Mouse (Mus musculus) myocyte (in vitro differentiated cells): Measurements from ENCODE around the gene Zfp593. TPM values are rescaled to one million over a fixed set of nuclear protein-coding genes. Genes with fewer than 3 reads are reported as not detected.

Source experiments
- H3K27me3 ChIP-seq: one replicate; pipeline ENCODE4 v1.6.1; 2011; ENCODE audit not compliant: control insufficient read depth, insufficient read depth, insufficient read length
- H3K36me3 ChIP-seq: one replicate; pipeline ENCODE4 v1.6.1; 2011; ENCODE audit not compliant: control insufficient read depth, insufficient read depth
- H3K4me2 ChIP-seq: one replicate; pipeline ENCODE4 v1.6.1; 2011; ENCODE audit warnings: low read depth, control low read depth
- H3K4me3 ChIP-seq: one replicate; pipeline ENCODE4 v1.5.1; 2011; ENCODE audit warnings: mild to moderate bottlenecking, control low read depth, moderate library complexity
- H3K79me2 ChIP-seq: one replicate; pipeline ENCODE4 v1.6.1; 2011; ENCODE audit not compliant: control insufficient read depth, insufficient read depth
- H3ac ChIP-seq: one replicate; pipeline ENCODE4 v1.6.1; 2011; ENCODE audit not compliant: control insufficient read depth, insufficient read length
- CEBPB ChIP-seq: IDR thresholded peaks from 2 replicates; pipeline ENCODE4 v1.6.1; 2011; ENCODE audit warnings: mild to moderate bottlenecking, moderate library complexity; ENCODE audit not compliant: poor library complexity, insufficient read depth, severe bottlenecking
- E2F4 ChIP-seq: IDR thresholded peaks from one replicate; pipeline ENCODE4 v1.6.1; 2011; ENCODE audit warnings: mild to moderate bottlenecking, control low read depth, moderate library complexity; ENCODE audit not compliant: insufficient read depth
- MAX ChIP-seq: IDR thresholded peaks from one replicate; pipeline ENCODE4 v1.6.1; 2011; ENCODE audit warnings: low read depth, mild to moderate bottlenecking, control low read depth
- MYOD1 ChIP-seq, 3 experiments: IDR thresholded peaks; one replicate each; pipeline ENCODE4 v1.6.1; 2011; ENCODE audit warnings: control low read depth in 2 of 3, low read depth in 2 of 3, mild to moderate bottlenecking in 2 of 3, moderate library complexity in 1 of 3; ENCODE audit not compliant: insufficient read length in 2 of 3, control insufficient read depth in 1 of 3
- MYOG ChIP-seq, 3 experiments: IDR thresholded peaks; one replicate each; pipeline ENCODE4 v1.6.1; 2011; ENCODE audit warnings: control low read depth in 2 of 3, low read depth in 2 of 3, mild to moderate bottlenecking in 2 of 3; ENCODE audit not compliant: insufficient read length in 2 of 3, control insufficient read depth in 1 of 3, insufficient read depth in 1 of 3
- POLR2A ChIP-seq: IDR thresholded peaks from one replicate; pipeline ENCODE4 v1.6.1; 2011; ENCODE audit warnings: low read depth, mild to moderate bottlenecking, control low read depth, moderate library complexity; ENCODE audit not compliant: insufficient read length
- POLR2AphosphoS2 ChIP-seq: IDR thresholded peaks from one replicate; pipeline ENCODE4 v1.6.1; 2011; ENCODE audit warnings: low read depth, control low read depth; ENCODE audit not compliant: insufficient read length
- REST ChIP-seq: IDR thresholded peaks from one replicate; pipeline ENCODE4 v1.6.1; 2011; ENCODE audit warnings: mild to moderate bottlenecking, control low read depth, moderate library complexity; ENCODE audit not compliant: insufficient read depth, insufficient read length
- SRF ChIP-seq: IDR thresholded peaks from one replicate; pipeline ENCODE4 v1.6.1; 2011; ENCODE audit warnings: low read depth; ENCODE audit not compliant: control insufficient read depth, insufficient read length
- TCF12 ChIP-seq: IDR thresholded peaks from one replicate; pipeline ENCODE4 v1.6.1; 2011; ENCODE audit warnings: mild to moderate bottlenecking, control low read depth; ENCODE audit not compliant: poor library complexity, insufficient read depth, severe bottlenecking
- TCF3 ChIP-seq: IDR thresholded peaks from one replicate; pipeline ENCODE4 v1.6.1; 2011; ENCODE audit warnings: low read depth, control low read depth; ENCODE audit not compliant: insufficient read length
- USF1 ChIP-seq: IDR thresholded peaks from one replicate; pipeline ENCODE4 v1.6.1; 2011; ENCODE audit warnings: low read depth, mild to moderate bottlenecking, control low read depth, moderate library complexity
- polyA plus RNA-seq: library from polyadenylated mRNA; unstranded; fragments of >200 nt; fragmentation: generic; extraction: Trizol; gene quantifications from one replicate; pipeline ENCODE4 v1.2.1, GENCODE M21; 2012; ENCODE audit warnings: missing spikeins

The Zfp593 gene
- polyA plus RNA-seq, 1 experiment: 15.7 TPM

DNA sequence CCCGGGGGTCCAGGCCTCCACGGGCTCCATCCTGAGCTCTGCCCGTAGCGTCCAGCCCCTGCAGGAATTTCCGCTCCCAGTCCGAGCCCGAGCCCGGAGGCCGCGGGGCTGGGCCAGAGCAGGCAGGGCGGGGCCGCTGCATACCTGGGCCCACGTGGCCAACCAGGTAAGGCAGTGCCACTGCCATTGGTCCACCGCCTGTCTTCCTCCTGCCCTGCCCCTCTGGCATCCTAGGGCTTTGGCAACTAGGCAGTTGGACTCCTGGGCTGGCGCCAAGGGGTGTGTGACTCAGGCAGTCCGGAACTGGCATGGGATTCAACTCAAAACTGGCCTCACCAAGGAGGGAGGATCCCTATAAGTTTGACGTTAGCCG is 7.1 kb downstream of the Zfp593 start, which contains the start of gene Cnksr1:
TSS of gene Cnksr1 (minus strand) at position 121 of the 373 bp plus-strand sequence.
- peak within 1 kb of the TSS; percentile 55 for H3K4me2 ChIP-seq
- no peaks in the 10 kb centered on the region for H3K36me3 ChIP-seq
- peaks cover 5% of the 10 kb centered on the region for H3K27me3 ChIP-seq
- no peaks in the 10 kb centered on the region for H3K79me2 ChIP-seq
- H3ac ChIP-seq: no peak within 1 kb of the TSS
- no peak for TF ChIP-seq E2F4
- TF ChIP-seq CEBPB: no peak
- no peak for TF ChIP-seq POLR2AphosphoS2
- TF ChIP-seq MYOG (IDR thresholded peaks at IDR 0.05; ENCODE audit: control insufficient read depth in 1 of 3, insufficient read depth in 1 of 3, insufficient read length in 2 of 3, low read depth in 2 of 3): no peak
- peak in 1 of 3 experiments; percentile 30 for TF ChIP-seq MYOD1 (IDR thresholded peaks at IDR 0.05; ENCODE audit: control insufficient read depth in 1 of 3, insufficient read length in 2 of 3, low read depth in 2 of 3)
- no peak for TF ChIP-seq REST
- no peak within 1 kb of the TSS for H3K4me3 ChIP-seq

DNA sequence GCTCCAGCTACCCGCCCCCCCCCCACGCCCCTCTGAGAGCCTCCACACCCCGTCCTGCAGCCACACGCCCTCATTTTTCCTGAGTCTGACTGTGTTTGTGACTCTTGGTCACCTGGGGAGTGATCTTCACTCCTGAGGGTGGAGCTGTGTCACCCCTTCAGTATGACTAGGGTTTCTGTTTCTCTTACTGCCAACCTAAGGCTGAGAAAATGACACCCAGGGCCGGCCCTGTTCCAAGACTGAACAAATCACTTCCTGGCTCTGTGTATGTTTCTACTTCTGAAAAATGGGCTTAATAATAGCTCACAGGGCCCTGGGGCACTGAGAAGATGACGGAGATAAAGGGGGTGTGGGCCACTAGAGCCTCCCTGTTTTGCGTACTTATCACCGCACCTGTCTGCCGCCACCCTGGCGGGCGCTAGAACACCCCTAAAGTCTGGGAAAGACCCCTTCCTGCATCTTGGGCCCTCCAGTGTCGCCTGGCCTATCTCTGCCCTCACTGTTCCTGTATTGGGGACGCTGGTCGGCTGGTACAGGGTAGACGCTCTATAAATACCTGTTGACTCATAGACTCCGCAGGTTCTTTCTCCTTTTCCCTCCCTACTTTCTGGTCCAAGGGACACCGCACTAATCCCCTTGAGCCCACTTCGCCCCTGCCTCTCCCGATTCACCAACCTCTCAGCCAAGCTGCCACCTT is 7.7 kb downstream of the Zfp593 start:
- peaks cover 11% of the 10 kb centered on the region for H3K27me3 ChIP-seq
- H3K4me2 ChIP-seq: no peak overlapping the region
- H3K79me2 ChIP-seq: no peaks in the 10 kb centered on the region
- TF ChIP-seq REST (no peak), SRF (no peak), MAX (no peak), POLR2AphosphoS2 (no peak), CEBPB (no peak), MYOG (IDR thresholded peaks at IDR 0.05; ENCODE audit: control insufficient read depth in 1 of 3, insufficient read depth in 1 of 3, insufficient read length in 2 of 3, low read depth in 2 of 3) (no peak), MYOD1 (IDR thresholded peaks at IDR 0.05; ENCODE audit: control insufficient read depth in 1 of 3, insufficient read length in 2 of 3, low read depth in 2 of 3) (no peak), USF1 (no peak), POLR2A (no peak), TCF12 (no peak), E2F4 (no peak), TCF3 (no peak)
- H3K4me3 ChIP-seq: no peak overlapping the region
- no peaks in the 10 kb centered on the region for H3K36me3 ChIP-seq
- no peak overlapping the region for H3ac ChIP-seq

DNA sequence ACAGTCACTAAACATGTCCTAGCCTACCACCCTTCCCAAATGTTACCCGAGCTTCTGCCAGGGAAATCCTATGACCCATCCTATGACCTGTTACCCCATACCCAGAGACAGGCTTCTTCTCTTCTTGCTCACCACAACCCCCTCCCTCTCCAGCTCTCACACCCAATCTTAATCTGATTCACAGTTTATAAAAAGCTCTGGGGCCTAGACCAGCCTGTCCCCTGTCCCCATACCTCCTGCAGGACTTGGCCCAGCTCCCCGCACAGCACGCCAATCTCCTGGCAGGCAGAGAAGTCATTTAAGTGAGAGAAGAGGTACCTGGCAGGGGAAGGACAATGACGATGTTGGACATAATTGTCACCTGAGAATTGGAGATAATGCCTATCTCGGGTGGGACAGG is 10.5 kb downstream of the Zfp593 start:
- Histone ChIP-seq H3ac (no peak overlapping the region), H3K79me2 (no peaks in the 10 kb centered on the region), H3K27me3 (peaks cover 22% of the 10 kb centered on the region), H3K4me2 (no peak overlapping the region), H3K4me3 (no peak overlapping the region), H3K36me3 (no peaks in the 10 kb centered on the region)
- TF ChIP-seq USF1 (no peak), REST (no peak), CEBPB (no peak), E2F4 (no peak), MYOD1 (IDR thresholded peaks at IDR 0.05; ENCODE audit: control insufficient read depth in 1 of 3, insufficient read length in 2 of 3, low read depth in 2 of 3) (no peak), SRF (no peak), POLR2A (no peak), MYOG (IDR thresholded peaks at IDR 0.05; ENCODE audit: control insufficient read depth in 1 of 3, insufficient read depth in 1 of 3, insufficient read length in 2 of 3, low read depth in 2 of 3) (no peak), MAX (no peak), TCF3 (no peak), TCF12 (no peak), POLR2AphosphoS2 (no peak)

DNA sequence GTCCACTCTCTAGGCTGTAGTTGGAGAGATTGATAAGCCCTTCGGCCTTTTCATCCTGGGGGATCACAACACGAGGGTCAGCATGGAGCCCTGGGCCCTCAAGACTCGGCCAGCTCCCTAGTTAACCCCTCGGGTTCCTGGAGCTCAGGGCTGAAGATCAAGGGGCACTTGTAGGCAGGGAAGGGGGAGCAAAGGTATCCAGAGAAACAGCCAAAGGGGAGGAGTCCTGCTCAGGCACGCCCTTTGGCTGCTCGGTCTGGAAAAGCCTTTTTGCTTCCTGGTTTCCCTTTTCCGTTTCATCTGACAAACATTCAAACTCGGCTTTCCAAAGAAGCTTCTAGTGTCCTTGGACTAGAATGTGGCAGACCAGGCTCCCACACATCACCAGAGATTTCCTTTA is 15.0 kb downstream of the Zfp593 start:
- Histone ChIP-seq H3K27me3 (peaks cover 46% of the 10 kb centered on the region), H3K79me2 (no peaks in the 10 kb centered on the region), H3ac (no peak overlapping the region), H3K36me3 (no peaks in the 10 kb centered on the region), H3K4me2 (no peak overlapping the region), H3K4me3 (no peak overlapping the region)
- TF ChIP-seq E2F4 (no peak), CEBPB (no peak), USF1 (no peak), TCF3 (no peak), TCF12 (no peak), POLR2AphosphoS2 (no peak), MYOG (IDR thresholded peaks at IDR 0.05; ENCODE audit: control insufficient read depth in 1 of 3, insufficient read depth in 1 of 3, insufficient read length in 2 of 3, low read depth in 2 of 3) (no peak), MAX (no peak), REST (no peak), POLR2A (no peak), MYOD1 (IDR thresholded peaks at IDR 0.05; ENCODE audit: control insufficient read depth in 1 of 3, insufficient read length in 2 of 3, low read depth in 2 of 3) (no peak), SRF (no peak)

DNA sequence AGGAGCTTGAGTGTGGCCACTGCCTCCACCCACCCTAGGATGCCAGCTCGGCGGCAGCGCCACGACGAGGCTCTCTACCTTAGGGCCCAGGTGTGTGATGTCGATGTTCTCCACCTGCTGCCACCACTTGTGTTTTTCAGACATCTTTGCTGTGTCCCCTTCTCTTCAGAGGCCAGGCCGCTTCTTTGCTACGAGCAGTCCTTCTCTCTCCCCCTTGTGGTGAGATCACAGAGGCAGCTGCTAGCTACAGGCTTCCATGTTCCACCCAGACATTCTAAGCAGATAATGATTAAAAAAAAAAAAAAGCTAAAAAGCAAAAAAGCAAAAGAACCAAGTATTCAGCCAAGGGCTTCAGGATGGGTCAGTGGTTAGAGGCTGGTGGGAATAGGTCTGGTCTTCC is 18.2 kb downstream of the Zfp593 start, which contains the start of gene Catsper4:
TSS of gene Catsper4 (minus strand) at position 190 of the 400 bp plus-strand sequence.
- H3ac ChIP-seq: no peak within 1 kb of the TSS
- H3K4me2 ChIP-seq: no peak within 1 kb of the TSS
- H3K36me3 ChIP-seq: no peaks in the 10 kb centered on the region
- no peak within 1 kb of the TSS for H3K4me3 ChIP-seq
- H3K27me3 ChIP-seq: peaks cover 41% of the 10 kb centered on the region
- no peaks in the 10 kb centered on the region for H3K79me2 ChIP-seq
- TF ChIP-seq TCF3 (no peak), TCF12 (no peak), POLR2A (no peak), CEBPB (no peak), MAX (no peak), USF1 (no peak)
